Mouse (Mus musculus) neural tube, embryonic 14.5 days (tissue): ENCODE data around the gene Lexm. TPM values are rescaled to one million over a fixed set of nuclear protein-coding genes. Genes with fewer than 3 reads are reported as not detected.

Source experiments
- ATAC-seq: fragments of 200-750 bp; cut with Nextera tagmentation; 2 replicates; pipeline ENCODE4 v1.8.0; 2017; ENCODE audit warnings: low read depth, mild to moderate bottlenecking, moderate TSS enrichment, moderate library complexity
- H3K27ac ChIP-seq: fragments of 300-500 bp; sonication (generic); 2 replicates; pipeline ENCODE4 v1.5.1; 2014; ENCODE audit warnings: low read depth, mild to moderate bottlenecking, control low read depth, low read length, moderate library complexity, mixed read lengths
- H3K27me3 ChIP-seq: fragments of 300-500 bp; sonication (generic); 2 replicates; pipeline ENCODE4 v1.6.1; 2014; ENCODE audit warnings: low read length; ENCODE audit not compliant: control insufficient read depth, insufficient read depth
- H3K36me3 ChIP-seq: fragments of 300-500 bp; sonication (generic); 2 replicates; pipeline ENCODE4 v1.6.1; 2014; ENCODE audit warnings: low read length, mixed read lengths; ENCODE audit not compliant: control insufficient read depth, insufficient read depth
- H3K4me1 ChIP-seq: fragments of 300-500 bp; sonication (generic); 2 replicates; pipeline ENCODE4 v1.6.1; 2014; ENCODE audit warnings: low read length; ENCODE audit not compliant: control insufficient read depth, insufficient read depth
- H3K4me2 ChIP-seq: fragments of 300-500 bp; sonication (generic); 2 replicates; pipeline ENCODE4 v1.6.1; 2014; ENCODE audit warnings: mild to moderate bottlenecking, low read depth, low read length, control low read depth
- H3K4me3 ChIP-seq: fragments of 300-500 bp; sonication (generic); 2 replicates; pipeline ENCODE4 v1.5.1; 2014; ENCODE audit warnings: low read depth, low read length, control low read depth, mixed read lengths
- H3K9ac ChIP-seq: fragments of 300-500 bp; sonication (generic); replicated peaks from 2 replicates; pipeline ENCODE4 v1.6.1; 2014; ENCODE audit warnings: low read depth, mild to moderate bottlenecking, control low read depth, low read length, mixed read lengths
- H3K9me3 ChIP-seq: fragments of 300-500 bp; sonication (generic); 2 replicates; pipeline ENCODE4 v1.6.1; 2016; ENCODE audit warnings: low read length; ENCODE audit not compliant: control insufficient read depth
- WGBS: fragments of 180-500 bp; shearing (Covaris S2); extraction: QIAGEN DNeasy Blood & Tissue Kit; methylation state at CpG from one replicate; pipeline ENCODE4 v1.1.7; 2014; 5-methylcytosine and 5-hydroxymethylcytosine counted together
- polyA plus RNA-seq: library from polyadenylated mRNA; unstranded; fragments of >200 nt; fragmentation: Nextera tagmentation; extraction: Ambion mirVana; gene quantifications from 2 replicates; pipeline ENCODE4 v1.2.1, GENCODE M21; 2014

Lexm gene
- polyA plus RNA-seq, 1 experiment from 2014 or later, result not detected

DNA sequence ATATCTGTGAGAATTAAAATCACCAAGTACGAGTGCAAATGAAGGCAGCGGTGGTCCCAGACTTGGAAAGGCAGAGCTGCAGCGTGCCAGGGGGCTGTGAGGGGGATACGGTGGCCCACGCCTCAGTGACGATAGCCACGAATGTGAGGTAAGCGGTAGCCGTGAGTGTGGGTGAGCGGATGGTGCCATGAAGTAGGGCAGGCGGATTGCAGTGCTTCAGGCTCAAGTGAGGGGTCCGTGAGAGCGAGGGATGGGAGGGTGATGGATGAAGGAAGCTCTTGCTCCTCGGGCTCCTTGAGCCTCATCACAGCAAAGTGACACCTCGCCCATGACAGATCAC lies 35.2 kb downstream of the Lexm start:
- no peaks in the 10 kb centered on the region for H3K4me1 ChIP-seq
- H3K36me3 ChIP-seq, result peaks cover 60% of the 10 kb centered on the region
- no peaks in the 10 kb centered on the region for H3K27me3 ChIP-seq
- no peak overlapping the region for H3K27ac ChIP-seq
- no peak overlapping the region for H3K9ac ChIP-seq
- H3K4me2 ChIP-seq, result no peak overlapping the region
- 94% methylated on average over 15 of the region's 15 CpGs for WGBS
- no peak overlapping the region for H3K4me3 ChIP-seq
- no peak for ATAC-seq
- no peaks in the 10 kb centered on the region for H3K9me3 ChIP-seq

DNA sequence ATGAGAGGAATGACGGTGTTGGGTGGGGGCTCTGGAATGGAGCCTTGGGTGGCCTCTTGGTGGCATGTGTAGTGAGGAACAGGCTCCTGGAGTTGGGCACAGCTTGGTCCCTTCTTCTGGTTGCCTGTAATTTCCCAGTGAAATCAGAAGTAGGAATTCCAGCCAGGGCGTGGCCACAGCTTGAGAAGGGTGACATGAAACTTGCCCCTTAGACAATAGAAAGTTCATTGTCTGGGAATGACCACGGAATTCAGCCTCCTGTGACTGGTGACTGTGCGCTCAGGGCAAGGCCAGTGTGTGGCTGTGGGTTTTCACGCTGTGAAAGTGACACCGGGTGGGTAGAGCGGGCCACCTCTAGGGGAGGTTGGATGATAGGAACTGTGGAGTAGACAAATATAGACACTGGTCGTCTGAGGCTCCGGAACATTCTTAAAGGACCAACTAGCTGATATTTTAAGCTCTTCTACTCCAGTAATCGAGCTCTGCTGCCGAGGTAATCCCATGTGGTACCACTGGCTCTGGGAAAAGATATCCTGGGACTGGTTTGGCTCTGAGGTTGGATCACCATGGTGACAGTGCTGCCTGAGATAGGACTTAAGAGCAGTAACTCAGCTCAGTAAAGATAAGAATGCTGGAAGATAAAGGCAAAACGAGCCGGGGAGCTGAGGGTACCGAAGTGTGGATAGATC lies 35.7 kb downstream of the Lexm start:
- H3K4me3 ChIP-seq, result no peak overlapping the region
- no peaks in the 10 kb centered on the region for H3K9me3 ChIP-seq
- H3K27me3 ChIP-seq, result no peaks in the 10 kb centered on the region
- H3K36me3 ChIP-seq, result peaks cover 57% of the 10 kb centered on the region
- no peaks in the 10 kb centered on the region for H3K4me1 ChIP-seq
- H3K27ac ChIP-seq, result no peak overlapping the region
- H3K4me2 ChIP-seq, result no peak overlapping the region
- WGBS, result 88% methylated on average over 14 of the region's 14 CpGs
- no peak overlapping the region for H3K9ac ChIP-seq
- no peak for ATAC-seq

DNA sequence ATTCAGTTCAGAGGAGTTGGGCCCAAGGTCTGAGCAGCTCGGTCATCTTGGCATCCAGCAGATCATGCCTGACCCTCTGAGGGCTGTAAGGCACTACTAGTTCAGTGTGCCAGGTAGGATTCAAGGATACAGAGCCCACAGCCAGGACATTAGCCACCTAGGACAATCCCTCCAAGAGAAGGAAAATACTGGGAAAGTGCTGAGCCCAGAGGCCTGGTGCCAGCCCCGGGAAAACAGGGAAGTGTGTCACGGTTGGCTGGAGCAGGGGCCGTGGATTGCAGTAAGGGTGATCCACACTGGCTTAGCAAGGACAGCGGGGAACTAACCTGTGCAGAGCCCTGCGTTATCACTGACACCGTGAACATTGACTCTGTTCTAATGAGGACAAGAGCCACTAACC lies 39.5 kb downstream of the Lexm start:
- Histone ChIP-seq H3K9ac (no peak overlapping the region), H3K27ac (no peak overlapping the region), H3K4me2 (no peak overlapping the region), H3K27me3 (no peaks in the 10 kb centered on the region), H3K36me3 (peaks cover 65% of the 10 kb centered on the region), H3K4me3 (no peak overlapping the region), H3K4me1 (no peaks in the 10 kb centered on the region), H3K9me3 (no peaks in the 10 kb centered on the region)
- WGBS, result 83% methylated on average over 7 of the region's 7 CpGs
- ATAC-seq, result no peak

DNA sequence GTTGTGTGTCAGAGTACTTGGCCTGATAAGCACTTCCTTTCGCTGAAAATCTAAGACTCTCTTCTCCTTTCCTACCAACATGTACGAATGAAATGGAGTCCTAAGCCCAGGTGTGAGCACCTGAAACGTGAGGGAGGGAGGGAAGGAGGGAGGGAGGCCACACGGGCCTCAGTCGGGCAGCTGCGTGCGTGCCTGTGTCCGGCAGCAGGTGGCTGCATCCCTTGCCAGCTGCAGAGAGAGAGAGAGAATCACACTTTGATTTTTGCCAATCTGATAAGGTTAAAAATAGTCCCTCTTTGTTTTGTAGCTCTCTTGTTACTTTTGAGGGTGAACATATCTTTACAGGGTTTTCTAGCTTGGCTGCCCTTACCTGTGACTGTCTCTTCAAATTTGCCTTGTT lies 42.0 kb downstream of the Lexm start:
- no peak overlapping the region for H3K27ac ChIP-seq
- H3K9ac ChIP-seq, result no peak overlapping the region
- ATAC-seq, result no peak
- H3K9me3 ChIP-seq, result no peaks in the 10 kb centered on the region
- H3K27me3 ChIP-seq, result no peaks in the 10 kb centered on the region
- WGBS, result 90% methylated on average over 8 of the region's 8 CpGs
- H3K4me3 ChIP-seq, result no peak overlapping the region
- peaks cover 61% of the 10 kb centered on the region for H3K36me3 ChIP-seq
- no peaks in the 10 kb centered on the region for H3K4me1 ChIP-seq
- no peak overlapping the region for H3K4me2 ChIP-seq

DNA sequence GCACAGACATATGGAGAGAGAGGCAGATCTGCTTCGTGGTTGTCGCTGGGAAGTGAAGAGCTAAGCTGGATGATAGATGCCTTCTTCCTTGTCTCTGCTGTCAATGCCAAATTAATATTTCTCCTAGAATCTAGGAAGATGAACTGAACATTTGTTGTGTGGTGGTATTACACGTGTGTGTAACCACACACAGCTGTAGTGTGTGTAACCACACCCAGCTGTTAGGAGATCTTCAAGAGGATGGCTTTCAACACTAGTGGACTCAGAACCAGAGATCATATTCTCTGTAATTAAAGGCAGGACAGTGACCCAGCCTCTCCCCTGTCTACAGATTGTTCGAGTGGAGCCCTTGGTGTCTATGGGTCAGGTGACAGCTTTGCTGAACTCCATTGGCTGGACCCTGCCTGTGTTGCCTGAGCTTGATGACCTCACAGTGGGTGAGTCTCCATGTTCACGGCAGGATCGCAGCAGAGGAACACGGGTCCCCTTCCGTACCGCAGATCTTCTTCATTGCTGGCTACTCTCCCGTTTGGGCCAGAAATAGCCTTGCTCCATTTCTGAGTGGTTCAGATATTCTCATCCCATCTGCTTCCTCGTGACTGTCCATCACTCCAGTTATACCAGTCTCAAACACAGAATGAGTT lies 45.8 kb downstream of the Lexm start:
- H3K27me3 ChIP-seq, result no peaks in the 10 kb centered on the region
- H3K36me3 ChIP-seq, result peaks cover 45% of the 10 kb centered on the region
- no peak overlapping the region for H3K27ac ChIP-seq
- no peak for ATAC-seq
- H3K4me3 ChIP-seq, result no peak overlapping the region
- H3K4me2 ChIP-seq, result no peak overlapping the region
- no peaks in the 10 kb centered on the region for H3K9me3 ChIP-seq
- H3K4me1 ChIP-seq, result no peaks in the 10 kb centered on the region
- H3K9ac ChIP-seq, result no peak overlapping the region
- WGBS, result 88% methylated on average over 11 of the region's 11 CpGs

DNA sequence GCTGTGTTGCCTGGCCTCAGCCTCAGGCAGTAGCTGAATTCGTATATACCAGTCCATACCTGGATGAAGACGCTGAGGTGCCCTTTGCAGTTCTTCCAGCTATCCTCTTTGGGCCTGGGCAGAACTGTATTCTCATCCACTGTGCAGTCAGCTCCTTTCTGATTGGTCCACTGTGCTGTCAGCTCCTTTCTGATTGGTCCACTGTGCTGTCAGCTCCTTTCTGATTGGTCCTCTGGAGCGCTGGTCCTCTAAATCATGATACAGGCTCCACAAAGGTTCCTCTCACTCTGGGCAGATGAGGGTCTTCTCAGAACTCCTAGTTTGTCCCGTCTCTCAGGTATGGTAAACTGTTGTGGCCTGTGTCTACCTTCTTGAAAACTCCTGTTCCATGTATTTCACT lies 47.4 kb downstream of the Lexm start:
- Histone ChIP-seq H3K27me3 (no peaks in the 10 kb centered on the region), H3K4me1 (no peaks in the 10 kb centered on the region), H3K4me3 (no peak overlapping the region), H3K9ac (no peak overlapping the region), H3K36me3 (peaks cover 51% of the 10 kb centered on the region), H3K27ac (no peak overlapping the region), H3K9me3 (no peaks in the 10 kb centered on the region), H3K4me2 (no peak overlapping the region)
- no peak for ATAC-seq
- WGBS, result 94% methylated on average over 4 of the region's 4 CpGs

DNA sequence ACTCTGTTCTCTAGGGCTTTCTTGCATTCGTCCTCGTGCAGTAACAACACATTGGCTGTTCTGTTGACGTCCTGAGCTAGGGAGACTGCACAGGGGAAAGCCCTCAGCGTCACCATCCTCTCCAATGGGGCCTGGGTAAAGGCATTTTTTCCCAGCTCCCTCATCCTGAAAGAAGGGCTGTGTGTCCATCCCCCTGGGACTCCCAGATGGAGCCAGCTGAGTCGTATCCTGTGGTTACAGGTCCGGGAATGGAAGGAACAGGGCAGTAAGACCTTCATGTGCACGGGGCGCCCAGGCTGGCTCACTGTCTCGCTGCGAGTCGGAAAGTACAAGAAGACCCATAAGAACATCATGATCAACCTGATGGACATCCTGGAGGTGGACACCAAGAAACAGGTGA lies 52.9 kb downstream of the Lexm start:
- H3K36me3 ChIP-seq, result peaks cover 18% of the 10 kb centered on the region; the same call in 1 of the 2 replicates
- WGBS, result 87% methylated on average over 11 of the region's 11 CpGs
- H3K4me1 ChIP-seq, result peaks cover 26% of the 10 kb centered on the region
- no peak for ATAC-seq
- no peak overlapping the region for H3K4me3 ChIP-seq
- no peak overlapping the region for H3K9ac ChIP-seq
- peaks cover 3% of the 10 kb centered on the region; the same call in 1 of the 2 replicates for H3K27me3 ChIP-seq
- H3K4me2 ChIP-seq, result peak overlapping the region; percentile 64; the same call in 1 of the 2 replicates
- H3K27ac ChIP-seq, result no peak overlapping the region
- H3K9me3 ChIP-seq, result no peaks in the 10 kb centered on the region

DNA sequence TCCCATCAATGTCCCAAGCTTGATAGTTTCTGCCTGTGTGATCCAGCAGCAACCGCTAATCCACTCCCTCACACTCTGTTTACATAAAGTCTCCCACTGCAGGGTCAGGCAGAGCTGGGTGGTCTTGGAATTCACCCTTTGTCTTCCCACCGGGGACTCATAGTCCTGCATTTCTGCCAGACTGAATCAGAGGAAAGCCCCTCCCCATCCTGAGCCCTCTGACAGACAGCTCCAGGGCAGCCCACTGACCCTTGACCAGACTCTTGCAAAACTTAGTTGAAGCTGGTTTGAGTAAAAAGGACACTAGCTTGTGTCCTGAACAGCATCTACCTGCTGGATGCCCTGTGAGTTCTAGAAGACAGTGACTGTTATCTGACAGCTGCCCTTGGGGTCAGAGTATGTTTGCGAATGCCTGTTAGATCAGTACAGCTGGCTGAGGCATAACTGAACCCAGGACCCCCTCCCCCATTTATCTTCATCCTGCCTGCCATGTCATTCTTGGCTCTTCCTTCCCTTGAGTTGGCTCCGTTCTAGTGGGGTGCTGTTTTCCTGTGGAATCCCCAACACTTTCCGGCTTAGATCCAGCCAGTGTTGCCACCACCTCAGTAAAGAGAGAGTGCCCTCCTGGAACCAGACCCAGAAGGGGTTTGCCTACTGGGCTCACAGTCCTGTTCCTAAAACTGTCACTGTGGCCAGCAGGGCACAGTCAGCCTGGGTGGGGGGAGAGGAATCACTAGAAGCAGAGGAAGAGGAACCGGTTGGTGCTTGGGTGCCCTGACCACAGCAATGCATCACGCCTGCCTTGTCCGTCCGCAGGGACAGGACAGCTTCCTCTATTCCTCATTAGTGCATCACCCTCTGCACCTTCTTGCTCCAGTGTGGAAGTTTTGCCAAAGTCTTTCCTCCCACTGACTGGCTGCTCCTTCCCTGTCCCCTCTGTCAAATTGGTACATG lies 53.9 kb downstream of the Lexm start:
- 0 out of 2 replicates have a peak overlapping the region, but pooled peaks have one; percentile 8 for H3K9ac ChIP-seq
- peaks cover 3% of the 10 kb centered on the region; the same call in 1 of the 2 replicates for H3K27me3 ChIP-seq
- H3K4me3 ChIP-seq, result peak overlapping the region; percentile 71
- H3K9me3 ChIP-seq, result no peaks in the 10 kb centered on the region
- peaks cover 26% of the 10 kb centered on the region for H3K4me1 ChIP-seq
- peak overlapping the region; percentile 64 for H3K4me2 ChIP-seq
- no peak for ATAC-seq
- H3K36me3 ChIP-seq, result peaks cover 18% of the 10 kb centered on the region; the same call in 1 of the 2 replicates
- WGBS, result 57% methylated on average over 9 of the region's 9 CpGs
- H3K27ac ChIP-seq, result no peak overlapping the region
